Mouse (Mus musculus) heart, postnatal 0 days (tissue): ENCODE data around the gene Adamts16.

Source experiments
- CTCF ChIP-seq: IDR thresholded peaks from 2 replicates; pipeline ENCODE4 v1.5.1; 2016; ENCODE audit warnings: antibody characterized with exemption, control low read depth, low read depth
- EP300 ChIP-seq: IDR thresholded peaks from 2 replicates; pipeline ENCODE4 v1.6.1; 2016; ENCODE audit warnings: antibody characterized with exemption, low read depth

- TF ChIP-seq CTCF (no peak), EP300 (no peak)
Observed at GRCm38 (mm10) chr13:70832593-70833138, 8.9 kb downstream of the Adamts16 start.
